Mouse (Mus musculus): ENCODE data around the gene Mical3. TPM values are rescaled to one million over a fixed set of nuclear protein-coding genes. Genes with fewer than 3 reads are reported as not detected.

The Mical3 gene
- polyA plus RNA-seq, 1 experiment, result 57.5 TPM

DNA sequence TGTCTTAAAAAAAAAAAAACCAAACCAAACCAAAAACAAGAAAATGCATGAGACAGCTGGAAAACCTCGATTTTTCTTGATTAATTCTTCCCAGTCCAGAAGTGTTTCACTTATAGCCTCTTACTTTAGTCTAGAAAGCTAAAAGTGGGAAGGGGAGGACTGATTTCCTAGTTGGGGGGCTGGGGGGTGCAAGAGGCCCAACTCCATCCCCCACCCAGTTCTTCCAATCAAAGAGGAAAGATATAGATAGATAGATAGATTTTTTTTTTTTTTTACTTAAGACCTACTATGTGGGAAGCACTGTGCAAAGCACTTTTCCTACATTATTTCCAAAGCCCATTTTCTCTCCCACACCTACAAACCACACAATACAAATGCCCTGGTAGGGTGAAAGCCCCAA is 22.7 kb downstream of the Mical3 start:
- no peak for DNase-seq (ENCODE audit: low read depth)
- TF ChIP-seq CTCF (IDR thresholded peaks at IDR 0.05; ENCODE audit: borderline replicate concordance, extremely low read depth, insufficient read depth, insufficient read length), result no peak
- TF ChIP-seq POLR2A (IDR thresholded peaks at IDR 0.05; ENCODE audit: borderline replicate concordance, extremely low read depth, insufficient read depth, insufficient read length, poor library complexity, severe bottlenecking), result no peak

DNA sequence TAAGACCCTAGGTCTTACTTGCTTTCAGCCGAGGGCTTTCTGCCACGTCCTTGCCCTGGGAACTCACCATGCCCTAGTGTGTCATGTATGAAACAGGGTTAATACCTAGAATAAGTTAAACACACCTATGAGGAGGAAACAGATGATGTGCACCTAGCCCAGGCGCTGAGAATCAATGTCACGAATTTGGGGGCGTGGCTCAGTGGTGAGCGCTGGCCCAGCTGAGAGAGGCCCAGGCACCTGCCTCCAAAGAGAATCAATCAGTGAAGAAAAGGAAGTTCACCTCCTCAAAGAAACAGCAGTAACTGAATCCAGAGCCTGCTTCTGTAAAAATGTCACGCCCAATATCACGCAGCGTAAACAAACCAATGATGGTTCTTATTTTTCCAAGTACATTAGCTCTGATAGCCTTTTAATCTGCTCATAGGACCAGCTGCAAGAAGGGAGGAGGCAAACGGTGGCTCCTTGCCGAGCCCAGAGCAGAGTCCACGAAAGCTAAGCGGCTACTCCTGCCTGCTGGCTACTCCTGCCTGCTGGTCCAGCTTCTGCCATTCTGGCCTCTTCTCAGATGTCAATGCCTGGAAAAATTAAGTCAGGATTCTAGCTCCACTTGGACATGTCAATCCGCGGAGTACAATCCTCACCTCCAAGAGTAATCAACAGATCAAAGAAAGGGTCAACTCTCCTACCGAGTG is 23.9 kb downstream of the Mical3 start:
- no peak for DNase-seq (ENCODE audit: low read depth)
- TF ChIP-seq POLR2A (IDR thresholded peaks at IDR 0.05; ENCODE audit: borderline replicate concordance, extremely low read depth, insufficient read depth, insufficient read length, poor library complexity, severe bottlenecking), result no peak
- TF ChIP-seq CTCF (IDR thresholded peaks at IDR 0.05; ENCODE audit: borderline replicate concordance, extremely low read depth, insufficient read depth, insufficient read length), result no peak

DNA sequence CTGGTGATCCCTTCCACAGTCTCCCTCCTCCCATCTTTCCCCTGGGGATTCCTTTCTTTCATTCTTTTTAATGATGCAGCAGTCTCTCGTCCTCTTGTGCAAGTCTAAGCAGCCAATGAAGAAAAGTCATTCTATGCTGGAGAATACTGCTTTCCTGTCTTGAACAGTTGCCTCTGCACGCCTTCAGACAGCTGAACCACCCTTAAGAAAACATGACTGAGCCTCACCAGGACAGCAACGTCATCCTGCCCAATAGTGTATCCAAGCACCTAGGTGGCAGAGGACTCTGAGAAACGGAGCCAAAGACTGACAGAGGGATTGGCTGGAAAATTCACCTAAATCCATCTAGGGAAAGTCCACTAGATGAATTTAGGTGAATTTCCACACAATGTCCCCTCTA is 25.1 kb downstream of the Mical3 start:
- TF ChIP-seq POLR2A (IDR thresholded peaks at IDR 0.05; ENCODE audit: borderline replicate concordance, extremely low read depth, insufficient read depth, insufficient read length, poor library complexity, severe bottlenecking) (no peak), CTCF (IDR thresholded peaks at IDR 0.05; ENCODE audit: borderline replicate concordance, extremely low read depth, insufficient read depth, insufficient read length) (no peak)

DNA sequence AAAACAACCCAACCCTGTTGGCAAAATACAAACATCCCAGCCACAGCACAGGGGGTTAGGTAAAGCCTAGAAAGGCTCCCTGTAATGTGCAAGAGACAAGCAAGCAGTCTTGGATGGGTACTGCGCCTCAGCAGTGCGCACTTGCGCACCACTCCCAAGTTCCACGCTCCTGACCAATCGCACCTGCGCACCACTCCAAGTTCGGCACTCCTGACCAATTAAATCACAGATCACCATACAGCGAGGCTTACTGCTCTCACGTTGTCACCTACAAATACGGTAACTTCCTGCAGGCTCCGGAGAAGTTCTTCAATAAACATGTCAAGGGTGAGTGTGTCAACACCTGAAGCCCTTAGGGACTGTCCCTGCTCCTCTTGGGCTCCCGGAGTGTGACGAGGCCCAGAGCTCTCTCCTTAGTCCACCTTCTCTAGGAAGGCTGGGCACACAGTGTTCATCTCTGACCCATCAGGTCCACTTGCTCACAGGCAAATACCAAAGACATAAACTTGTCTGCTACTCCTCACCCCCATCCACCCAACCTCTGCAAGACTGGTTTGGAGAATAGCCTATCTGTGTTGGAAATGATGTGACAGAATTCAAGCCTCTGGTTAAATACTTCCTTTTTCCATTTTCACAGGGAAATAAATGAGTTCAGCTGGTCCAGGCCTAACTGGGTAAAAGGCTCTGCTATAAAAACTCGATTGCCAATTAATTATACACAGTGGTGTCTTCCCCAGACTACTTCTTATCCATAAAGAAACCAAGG is 27.2 kb downstream of the Mical3 start:
- DNase-seq (ENCODE audit: low read depth), result no peak
- TF ChIP-seq POLR2A (IDR thresholded peaks at IDR 0.05; ENCODE audit: borderline replicate concordance, extremely low read depth, insufficient read depth, insufficient read length, poor library complexity, severe bottlenecking) (no peak), CTCF (IDR thresholded peaks at IDR 0.05; ENCODE audit: borderline replicate concordance, extremely low read depth, insufficient read depth, insufficient read length) (no peak)

More for the DNA sequence above, 25.1 kb downstream of the Mical3 start:
- DNase-seq (ENCODE audit: low read depth), result no peak

DNA sequence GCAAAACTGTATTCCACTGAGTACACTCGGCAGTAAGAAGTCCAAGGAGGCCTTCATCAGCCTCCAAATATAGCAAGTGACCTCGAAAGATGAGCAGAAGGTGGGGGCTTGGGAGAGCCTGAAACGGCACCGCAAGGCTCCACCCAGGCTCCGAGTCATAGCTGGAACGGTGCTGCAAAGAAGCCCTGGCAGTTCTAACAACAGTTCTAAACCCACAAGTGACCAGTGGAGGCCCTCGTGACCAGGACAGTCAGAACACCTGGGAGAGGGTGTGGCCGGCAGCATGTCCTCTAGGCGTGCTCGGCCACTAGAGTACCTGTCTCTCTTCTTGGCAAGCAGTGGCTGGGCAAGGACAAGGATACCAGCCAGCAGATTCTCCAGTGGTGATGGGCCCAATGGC is 27.9 kb downstream of the Mical3 start:
- DNase-seq (ENCODE audit: low read depth), result no peak
- TF ChIP-seq CTCF (IDR thresholded peaks at IDR 0.05; ENCODE audit: borderline replicate concordance, extremely low read depth, insufficient read depth, insufficient read length) (no peak), POLR2A (IDR thresholded peaks at IDR 0.05; ENCODE audit: borderline replicate concordance, extremely low read depth, insufficient read depth, insufficient read length, poor library complexity, severe bottlenecking) (no peak)

DNA sequence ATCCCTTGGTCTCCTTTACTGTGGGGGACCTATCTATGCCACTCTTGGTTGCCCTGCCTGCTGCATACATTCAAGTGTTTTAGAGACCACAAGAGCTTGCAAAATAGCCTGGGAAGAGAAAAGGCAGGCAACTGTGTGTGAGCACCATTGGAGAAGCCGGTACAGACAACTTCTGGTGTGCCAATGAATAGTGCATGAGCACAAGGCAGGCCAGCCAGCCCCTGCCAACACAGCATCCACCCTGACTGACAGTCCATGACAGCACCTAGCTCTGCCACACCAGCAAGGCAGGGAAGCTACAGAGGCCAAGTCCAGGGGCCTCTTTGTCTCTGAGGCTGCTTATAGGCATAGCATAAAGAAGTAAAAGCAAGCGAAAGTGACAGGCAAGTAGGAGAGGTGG is 28.7 kb downstream of the Mical3 start:
- no peak for TF ChIP-seq POLR2A (IDR thresholded peaks at IDR 0.05; ENCODE audit: borderline replicate concordance, extremely low read depth, insufficient read depth, insufficient read length, poor library complexity, severe bottlenecking)
- no peak for TF ChIP-seq CTCF (IDR thresholded peaks at IDR 0.05; ENCODE audit: borderline replicate concordance, extremely low read depth, insufficient read depth, insufficient read length)
- DNase-seq (ENCODE audit: low read depth), result no peak

DNA sequence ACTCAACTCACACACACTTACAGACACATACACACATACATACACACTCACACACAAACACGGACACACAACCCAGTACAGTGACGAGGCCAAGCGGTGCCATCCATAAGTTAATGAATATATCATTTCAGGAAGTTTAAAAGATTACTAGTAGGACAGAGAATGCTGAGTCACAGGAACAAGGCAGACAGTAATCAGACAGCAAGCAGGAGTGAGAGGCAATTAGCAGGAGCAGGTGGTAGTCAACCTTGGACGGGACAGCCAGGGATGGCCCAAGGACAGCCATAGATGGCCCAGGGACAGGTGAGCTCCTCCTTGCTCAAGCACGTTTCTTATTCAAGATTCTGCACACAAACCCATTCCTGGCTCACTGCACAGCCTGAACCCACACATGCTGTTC is 29.6 kb downstream of the Mical3 start:
- TF ChIP-seq CTCF (IDR thresholded peaks at IDR 0.05; ENCODE audit: borderline replicate concordance, extremely low read depth, insufficient read depth, insufficient read length) (no peak), POLR2A (IDR thresholded peaks at IDR 0.05; ENCODE audit: borderline replicate concordance, extremely low read depth, insufficient read depth, insufficient read length, poor library complexity, severe bottlenecking) (no peak)
- no peak for DNase-seq (ENCODE audit: low read depth)

DNA sequence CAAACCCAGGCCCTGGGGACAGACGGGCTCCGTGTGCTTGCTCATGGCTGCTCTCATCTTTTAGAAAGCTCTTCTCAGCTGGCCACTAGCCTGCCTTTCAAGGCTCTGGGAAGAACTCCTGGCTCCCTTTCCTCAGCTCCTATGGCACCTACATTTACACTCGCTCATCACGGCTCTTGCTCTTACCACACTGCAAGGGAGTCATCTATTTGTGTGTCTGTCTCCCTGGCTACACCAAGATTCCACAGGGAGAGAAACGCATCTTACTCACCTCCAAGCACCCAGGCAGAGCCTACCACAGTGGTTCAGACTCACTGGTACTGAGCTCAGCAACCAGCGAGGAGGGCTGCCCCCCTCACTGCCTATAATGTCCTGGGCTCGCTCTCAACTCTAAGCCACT is 31.0 kb downstream of the Mical3 start:
- TF ChIP-seq POLR2A (IDR thresholded peaks at IDR 0.05; ENCODE audit: borderline replicate concordance, extremely low read depth, insufficient read depth, insufficient read length, poor library complexity, severe bottlenecking) (no peak), CTCF (IDR thresholded peaks at IDR 0.05; ENCODE audit: borderline replicate concordance, extremely low read depth, insufficient read depth, insufficient read length) (no peak)
- DNase-seq (ENCODE audit: low read depth), result no peak

DNA sequence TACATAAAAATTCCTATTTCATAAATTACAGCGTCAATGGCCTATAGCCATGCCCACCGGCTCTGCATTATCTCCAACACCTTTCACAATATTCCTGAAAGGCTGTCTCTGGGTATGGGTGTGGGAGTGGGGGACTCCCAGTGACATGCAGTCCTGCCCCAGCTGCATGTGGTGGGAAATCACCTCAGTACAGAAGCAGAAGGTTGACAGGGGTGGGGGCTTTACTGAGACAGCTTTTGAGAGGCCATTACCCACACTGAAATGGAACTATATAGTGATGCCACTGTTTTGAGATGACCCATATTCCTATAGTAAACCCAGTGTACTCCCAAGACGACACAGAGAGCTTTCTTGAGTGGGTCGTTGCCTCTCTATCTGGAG is 31.6 kb downstream of the Mical3 start:
- TF ChIP-seq CTCF (IDR thresholded peaks at IDR 0.05; ENCODE audit: borderline replicate concordance, extremely low read depth, insufficient read depth, insufficient read length) (no peak), POLR2A (IDR thresholded peaks at IDR 0.05; ENCODE audit: borderline replicate concordance, extremely low read depth, insufficient read depth, insufficient read length, poor library complexity, severe bottlenecking) (no peak)
- no peak for DNase-seq (ENCODE audit: low read depth)

DNA sequence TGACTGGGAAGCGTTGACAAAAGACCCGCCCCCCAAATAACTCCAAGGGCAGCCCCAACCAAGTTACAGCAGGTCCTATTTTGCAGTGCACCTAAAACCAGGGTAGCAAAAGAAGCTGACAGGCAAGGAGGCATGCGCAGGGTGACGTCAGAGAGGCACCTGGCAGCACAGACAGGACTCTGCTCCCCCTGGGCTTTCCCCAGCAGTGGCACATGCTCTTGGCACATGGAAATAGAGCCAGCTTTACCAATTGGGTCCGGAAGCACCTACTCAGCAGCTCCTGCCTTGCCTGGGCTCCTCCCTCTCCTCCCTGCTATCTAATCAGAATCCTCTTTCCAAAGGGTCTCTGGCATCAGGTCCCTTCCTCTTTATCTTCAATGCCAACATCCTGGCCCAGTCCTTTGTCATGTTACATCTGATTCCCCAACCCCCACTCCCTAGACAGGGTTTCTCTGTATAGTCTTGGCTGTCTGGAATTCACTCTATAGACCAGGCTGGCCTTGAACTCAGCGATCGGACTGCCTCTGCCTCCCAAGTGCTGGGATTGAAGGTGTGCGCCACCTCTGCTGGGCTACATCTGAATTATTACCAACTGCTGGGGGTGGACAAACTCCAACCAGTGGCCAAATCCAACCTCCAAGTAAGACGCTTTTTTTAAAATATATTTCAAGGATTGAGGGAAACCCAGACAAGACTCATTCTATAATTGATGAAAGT is 32.1 kb downstream of the Mical3 start:
- peak; percentile 44 for DNase-seq (ENCODE audit: low read depth)

DNA sequence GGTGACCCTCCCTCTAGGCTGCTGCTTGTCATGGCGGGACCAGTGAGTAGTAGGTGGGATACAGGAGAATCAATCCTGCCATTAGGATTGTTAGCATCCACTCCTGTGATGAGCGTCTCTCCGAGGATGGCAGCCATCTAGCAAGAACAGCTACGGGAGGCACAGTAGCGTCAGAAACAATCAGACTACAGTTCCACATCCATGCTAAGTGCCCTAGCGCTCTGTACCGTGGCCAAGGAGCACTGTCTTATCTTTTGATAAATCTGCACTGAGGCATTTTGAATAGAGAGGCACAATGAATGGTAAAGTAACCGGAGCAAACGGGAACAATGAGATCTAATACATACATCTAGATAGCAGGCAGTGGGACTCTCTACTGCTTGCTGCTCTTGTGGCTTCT is 32.7 kb downstream of the Mical3 start:
- TF ChIP-seq CTCF (IDR thresholded peaks at IDR 0.05; ENCODE audit: borderline replicate concordance, extremely low read depth, insufficient read depth, insufficient read length) (no peak), POLR2A (IDR thresholded peaks at IDR 0.05; ENCODE audit: borderline replicate concordance, extremely low read depth, insufficient read depth, insufficient read length, poor library complexity, severe bottlenecking) (no peak)
- peak; percentile 55 for DNase-seq (ENCODE audit: low read depth)

More for the DNA sequence above, 32.1 kb downstream of the Mical3 start:
- TF ChIP-seq CTCF (IDR thresholded peaks at IDR 0.05; ENCODE audit: borderline replicate concordance, extremely low read depth, insufficient read depth, insufficient read length) (no peak), POLR2A (IDR thresholded peaks at IDR 0.05; ENCODE audit: borderline replicate concordance, extremely low read depth, insufficient read depth, insufficient read length, poor library complexity, severe bottlenecking) (no peak)

Measured in brain, embryonic 14.5 days (tissue).